Mouse (Mus musculus): ENCODE measurements around the gene Stat4.

DNA sequence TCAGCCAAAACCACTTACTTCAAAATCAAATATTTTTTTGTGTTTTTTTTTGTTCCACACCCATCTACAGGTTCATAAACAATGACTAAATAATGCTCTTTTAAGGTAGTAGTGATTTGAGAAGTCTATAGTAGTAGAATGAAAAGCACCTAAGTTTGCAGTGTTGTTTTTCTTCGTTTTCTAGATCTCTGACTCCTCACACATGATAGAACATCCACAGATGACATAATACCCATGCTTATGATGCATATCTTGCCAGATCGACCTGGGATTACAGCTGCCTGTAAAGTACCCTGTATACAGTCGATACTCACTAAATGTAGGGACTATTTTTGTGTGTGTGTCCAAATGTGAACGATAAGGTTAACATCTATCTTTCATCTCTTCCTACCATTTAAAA is 69.0 kb downstream of the Stat4 start:
- TF ChIP-seq POLR2A (IDR thresholded peaks at IDR 0.05; ENCODE audit: low read depth, low read length) (no peak), CTCF (IDR thresholded peaks at IDR 0.05; ENCODE audit: extremely low read depth, insufficient read depth, insufficient read length, insufficient replicate concordance) (no peak)
